Mouse (Mus musculus) testis, adult 2 months (tissue): ENCODE results near the gene Eva1c. TPM values are rescaled to one million over a fixed set of nuclear protein-coding genes. Genes with fewer than 3 reads are reported as not detected.
A peak's percentile ranks its signal among the peaks of the same experiment; 100 is the strongest.

ENCODE experiments used
- H3K27ac ChIP-seq: fragments of 200-500 bp; 2 replicates; pipeline ENCODE4 v1.5.1; 2012; ENCODE audit warnings: low read depth, low read length; ENCODE audit not compliant: control insufficient read depth, insufficient read depth
- H3K27me3 ChIP-seq: fragments of 200-500 bp; 2 replicates; pipeline ENCODE4 v1.6.1; 2012; ENCODE audit warnings: mild to moderate bottlenecking, low read length, moderate library complexity; ENCODE audit not compliant: control insufficient read depth, insufficient read depth
- H3K36me3 ChIP-seq: fragments of 200-500 bp; 2 replicates; pipeline ENCODE4 v1.6.1; 2012; ENCODE audit warnings: mild to moderate bottlenecking, low read length; ENCODE audit not compliant: control insufficient read depth, insufficient read depth
- H3K4me1 ChIP-seq: fragments of 200-500 bp; 2 replicates; pipeline ENCODE4 v1.6.1; 2012; ENCODE audit warnings: low read length; ENCODE audit not compliant: control insufficient read depth, insufficient read depth
- H3K4me3 ChIP-seq: fragments of 200-500 bp; 2 replicates; pipeline ENCODE4 v1.5.1; 2012; ENCODE audit warnings: low read depth, mild to moderate bottlenecking, low read length, moderate library complexity, mixed read lengths; ENCODE audit not compliant: control insufficient read depth
- CTCF ChIP-seq: fragments of 200-500 bp; IDR thresholded peaks from 2 replicates; pipeline ENCODE4 v1.5.1; 2012; ENCODE audit warnings: low read depth, mild to moderate bottlenecking, inconsistent platforms, low read length, moderate library complexity; ENCODE audit not compliant: control insufficient read depth, insufficient read depth, insufficient replicate concordance
- POLR2A ChIP-seq: fragments of 200-500 bp; IDR thresholded peaks from 2 replicates; pipeline ENCODE4 v1.6.1; 2012; ENCODE audit warnings: low read depth, mild to moderate bottlenecking, inconsistent platforms, low read length, moderate library complexity; ENCODE audit not compliant: control insufficient read depth
- polyA plus RNA-seq: library from polyadenylated mRNA; depleted of rRNA; stranded (reverse); fragments of >200 nt; gene quantifications from 2 replicates; pipeline ENCODE4 v1.2.3, GENCODE M21; 2012

Gene Eva1c
- polyA plus RNA-seq, 1 experiment, result 40.0 TPM

GRCm38 (mm10) chr16:90794708-90795107 lies 31.8 kb upstream of the Eva1c start:
- Histone ChIP-seq H3K27me3 (no peaks in the 10 kb centered on the region), H3K36me3 (peaks cover 10% of the 10 kb centered on the region), H3K4me3 (no peak overlapping the region), H3K27ac (no peak overlapping the region), H3K4me1 (no peaks in the 10 kb centered on the region)
- no peak for TF ChIP-seq POLR2A
- TF ChIP-seq CTCF, result no peak

- H3K27me3 ChIP-seq, result no peaks in the 10 kb centered on the region
- H3K36me3 ChIP-seq, result no peaks in the 10 kb centered on the region; the same call in 1 of the 2 replicates
- no peak overlapping the region for H3K27ac ChIP-seq
- H3K4me3 ChIP-seq, result no peak overlapping the region
- TF ChIP-seq POLR2A (no peak), CTCF (no peak)
- no peaks in the 10 kb centered on the region for H3K4me1 ChIP-seq
These were observed 28.1 kb upstream of the Eva1c start for GRCm38 (mm10) chr16:90798446-90798845.

GRCm38 (mm10) chr16:90798848-90799247 lies 27.7 kb upstream of the Eva1c start:
- H3K4me3 ChIP-seq, result no peak overlapping the region
- no peak overlapping the region for H3K27ac ChIP-seq
- no peaks in the 10 kb centered on the region for H3K27me3 ChIP-seq
- no peaks in the 10 kb centered on the region; the same call in 1 of the 2 replicates for H3K36me3 ChIP-seq
- TF ChIP-seq POLR2A (no peak), CTCF (no peak)
- H3K4me1 ChIP-seq, result no peaks in the 10 kb centered on the region

- peaks cover under 1% of the 10 kb centered on the region; the same call in 1 of the 2 replicates for H3K36me3 ChIP-seq
- H3K4me1 ChIP-seq, result no peaks in the 10 kb centered on the region
- no peak for TF ChIP-seq POLR2A
- no peak for TF ChIP-seq CTCF
These were observed 26.7 kb upstream of the Eva1c start for GRCm38 (mm10) chr16:90799840-90800239.

GRCm38 (mm10) chr16:90801251-90801650 lies 25.3 kb upstream of the Eva1c start:
- peaks cover 1% of the 10 kb centered on the region; the same call in 1 of the 2 replicates for H3K36me3 ChIP-seq
- H3K27ac ChIP-seq, result no peak overlapping the region

More at GRCm38 (mm10) chr16:90799840-90800239, 26.7 kb upstream of the Eva1c start:
- Histone ChIP-seq H3K27me3 (no peaks in the 10 kb centered on the region), H3K4me3 (no peak overlapping the region), H3K27ac (no peak overlapping the region)

GRCm38 (mm10) chr16:90801928-90802327 lies 24.6 kb upstream of the Eva1c start:
- H3K4me3 ChIP-seq, result no peak overlapping the region
- no peaks in the 10 kb centered on the region for H3K27me3 ChIP-seq
- no peaks in the 10 kb centered on the region for H3K4me1 ChIP-seq
- peaks cover 1% of the 10 kb centered on the region; the same call in 1 of the 2 replicates for H3K36me3 ChIP-seq
- TF ChIP-seq POLR2A (no peak), CTCF (peak; percentile 35; the same call in 1 of the 2 replicates)
- H3K27ac ChIP-seq, result no peak overlapping the region

More at GRCm38 (mm10) chr16:90801251-90801650, 25.3 kb upstream of the Eva1c start:
- no peak for TF ChIP-seq POLR2A
- no peak for TF ChIP-seq CTCF
- Histone ChIP-seq H3K27me3 (no peaks in the 10 kb centered on the region), H3K4me1 (no peaks in the 10 kb centered on the region), H3K4me3 (no peak overlapping the region)

GRCm38 (mm10) chr16:90804466-90804865 lies 22.1 kb upstream of the Eva1c start:
- TF ChIP-seq CTCF, result no peak
- no peak for TF ChIP-seq POLR2A
- no peak overlapping the region for H3K27ac ChIP-seq
- no peak overlapping the region for H3K4me3 ChIP-seq
- H3K27me3 ChIP-seq, result no peaks in the 10 kb centered on the region
- H3K36me3 ChIP-seq, result peaks cover 1% of the 10 kb centered on the region; the same call in 1 of the 2 replicates
- no peaks in the 10 kb centered on the region for H3K4me1 ChIP-seq

- Histone ChIP-seq H3K4me1 (peaks cover 3% of the 10 kb centered on the region), H3K4me3 (peak within 1 kb of the TSS; percentile 97), H3K36me3 (no peaks in the 10 kb centered on the region), H3K27me3 (no peaks in the 10 kb centered on the region), H3K27ac (peak within 1 kb of the TSS; percentile 99)
- no peak for TF ChIP-seq CTCF
- TF ChIP-seq POLR2A, result no peak; the same call in 1 of the 2 replicates
These were observed 16.4 kb upstream of the Eva1c start, which contains the start of gene Urb1 for GRCm38 (mm10) chr16:90809975-90810715. Gene Urb1 (minus strand): TSS chr16:90810413.
